Mouse (Mus musculus) ES-E14 (cell line): ENCODE data around the gene Hils1. TPM values are rescaled to one million over a fixed set of nuclear protein-coding genes. Genes with fewer than 3 reads are reported as not detected.
A peak's percentile ranks its signal among the peaks of the same experiment; 100 is the strongest.
"Not testable (repeated sequence)": the region's sequence is repeated elsewhere in the genome, so short reads cannot be mapped to it uniquely, and the experiment has no call there.

ENCODE experiments used
- DNase-seq: peaks from one replicate; pipeline ENCODE4 v3.0.0-alpha.2; 2013; ENCODE audit warnings: low read depth, low spot score
- H3K27ac ChIP-seq: 2 replicates; pipeline ENCODE4 v1.5.1; 2012; ENCODE audit warnings: low read depth, mild to moderate bottlenecking, low read length, moderate library complexity, mixed read lengths; ENCODE audit not compliant: poor library complexity, insufficient read depth, severe bottlenecking
- H3K36me3 ChIP-seq: 2 replicates; pipeline ENCODE4 v1.6.1; 2012; ENCODE audit warnings: mild to moderate bottlenecking, low read length, moderate library complexity, mixed read lengths; ENCODE audit not compliant: control insufficient read depth, poor library complexity, insufficient read depth, severe bottlenecking
- H3K4me1 ChIP-seq, 2 experiments: fragments of 150-350 bp in 1 of 2; sonication (generic) in 1 of 2; 2 replicates each; pipeline ENCODE4 v1.6.1; 2012; ENCODE audit warnings: low read length in 2 of 2, mild to moderate bottlenecking in 1 of 2, mixed read lengths in 1 of 2; ENCODE audit not compliant: control insufficient read depth in 2 of 2, insufficient read depth in 2 of 2, poor library complexity in 1 of 2
- H3K4me3 ChIP-seq, 2 experiments: fragments of 150-350 bp in 1 of 2; sonication (generic) in 1 of 2; 2 replicates each; pipeline ENCODE4 v1.5.1; 2012; ENCODE audit warnings: low read length in 2 of 2, low read depth in 1 of 2, mild to moderate bottlenecking in 1 of 2, mixed read lengths in 1 of 2; ENCODE audit not compliant: insufficient read depth in 1 of 2, poor library complexity in 1 of 2, severe bottlenecking in 1 of 2
- H3K9ac ChIP-seq: 2 replicates; pipeline ENCODE4 v1.6.1; 2012; ENCODE audit warnings: low read depth, mild to moderate bottlenecking, low read length, mixed read lengths; ENCODE audit not compliant: poor library complexity, insufficient read depth, severe bottlenecking
- H3K9me3 ChIP-seq: fragments of 150-350 bp; sonication (generic); 2 replicates; pipeline ENCODE4 v1.6.1; 2012; ENCODE audit warnings: low read depth, mild to moderate bottlenecking, low read length; ENCODE audit not compliant: control insufficient read depth, insufficient read depth
- CHD2 ChIP-seq: IDR thresholded peaks from 2 replicates; pipeline ENCODE4 v1.6.1; 2014; ENCODE audit warnings: mild to moderate bottlenecking, low read depth, low read length, inconsistent platforms
- HCFC1 ChIP-seq: IDR thresholded peaks from 2 replicates; pipeline ENCODE4 v1.6.1; 2012; ENCODE audit warnings: low read length, inconsistent platforms, borderline replicate concordance; ENCODE audit not compliant: insufficient read depth
- MAFK ChIP-seq: IDR thresholded peaks from 2 replicates; pipeline ENCODE4 v1.6.1; 2014; ENCODE audit warnings: mild to moderate bottlenecking, low read depth, low read length, inconsistent platforms; ENCODE audit not compliant: insufficient read depth
- ZC3H11A ChIP-seq: IDR thresholded peaks from 2 replicates; pipeline ENCODE4 v1.6.1; 2012; ENCODE audit warnings: low read depth, mild to moderate bottlenecking, inconsistent platforms, low read length, borderline replicate concordance
- ZNF384 ChIP-seq: IDR thresholded peaks from 2 replicates; pipeline ENCODE4 v1.6.1; 2012; ENCODE audit warnings: low read depth, low read length, inconsistent platforms
- in situ Hi-C, 2 experiments: fragments of 600-800 bp; cut with MboI; formaldehyde crosslinking; loops; one replicate each; pipeline ENCODE4 v1.15.1; 2025; ENCODE audit warnings: low sequenced_read_pairs in 2 of 2, inconsistent platforms in 1 of 2; ENCODE audit not compliant: unreplicated experiment in 2 of 2
- total RNA-seq: library from RNA; depleted of rRNA; stranded (reverse); fragments of 300-350 nt; gene quantifications from 2 replicates; pipeline ENCODE4 v1.2.3, GENCODE M21; 2012

The Hils1 gene
- total RNA-seq, 1 experiment, result not detected

DNA sequence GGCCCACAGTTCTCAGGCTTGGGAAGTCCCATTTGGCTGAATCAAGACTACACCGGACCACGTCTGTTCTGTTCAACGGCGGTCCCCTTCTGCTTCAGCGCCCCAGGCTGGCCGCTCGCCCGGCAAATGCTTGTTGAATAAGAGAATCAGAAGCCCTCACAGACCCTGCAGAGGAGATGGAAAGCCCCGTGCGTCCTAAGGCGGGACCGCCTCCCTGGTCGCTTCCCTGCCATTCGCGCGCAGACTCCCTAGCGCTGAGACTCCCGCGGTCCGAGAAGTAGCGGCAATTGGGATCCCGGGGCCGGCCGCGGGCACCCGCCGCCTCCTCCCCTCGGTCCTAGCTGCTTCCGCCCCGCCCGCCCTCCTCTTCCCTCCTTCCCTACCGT, 42.2 kb downstream of the Hils1 start, which contains the start of gene Samd14:
Gene Samd14, plus strand, starts transcription at position 251 of the 386 bp plus-strand sequence.
- Histone ChIP-seq H3K4me1 (peaks cover 2 to 10% of the 10 kb centered on the region in 2 experiments; a peak in 2 of 4 replicates), H3K27ac (no peak within 1 kb of the TSS), H3K9me3 (no peaks in the 10 kb centered on the region), H3K4me3 (peak within 1 kb of the TSS; percentile 61 to 64), H3K9ac (peak within 1 kb of the TSS; percentile 47), H3K36me3 (peaks cover 6% of the 10 kb centered on the region; the same call in 1 of the 2 replicates)
- no peak for TF ChIP-seq CHD2
- TF ChIP-seq ZC3H11A, result no peak
- no peak for TF ChIP-seq MAFK
- no peak for TF ChIP-seq ZNF384
- no peak for TF ChIP-seq HCFC1
- in situ Hi-C loops, result no loop called here
- no peak for DNase-seq

DNA sequence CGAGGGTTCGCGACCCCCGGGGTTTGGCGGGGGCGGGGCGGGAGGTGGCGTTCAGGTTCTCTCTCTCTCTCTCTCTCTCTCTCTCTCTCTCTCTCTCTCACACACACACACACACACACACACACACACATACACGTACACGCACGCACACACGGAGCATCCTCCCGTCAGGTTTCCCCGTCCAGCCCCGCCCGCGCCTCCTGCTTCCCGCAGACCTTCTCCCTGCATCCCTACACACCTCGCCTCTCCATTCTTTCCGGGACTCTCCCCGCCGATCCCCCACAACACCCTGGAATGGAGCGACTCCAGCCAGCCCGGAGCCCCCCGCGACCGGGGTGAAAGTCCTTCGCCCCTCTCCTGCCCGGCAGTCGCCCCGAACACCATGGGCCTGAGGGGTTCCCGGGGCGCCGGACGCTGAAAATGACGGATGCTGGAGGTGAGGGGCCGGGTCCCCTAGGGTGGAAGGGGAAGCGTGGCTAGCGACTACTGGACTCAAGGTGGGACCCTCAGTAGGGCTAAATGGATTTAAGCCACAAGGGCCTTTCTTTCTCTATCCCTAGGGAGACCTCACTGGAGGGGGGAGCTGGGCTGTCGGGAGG, 42.8 kb downstream of the Hils1 start:
- H3K9ac ChIP-seq, result no peak overlapping the region
- TF ChIP-seq ZNF384, result no peak
- no peak for TF ChIP-seq MAFK
- no peak for TF ChIP-seq ZC3H11A
- TF ChIP-seq CHD2, result no peak
- TF ChIP-seq HCFC1, result no peak
- in situ Hi-C loops, result no loop called here
- H3K4me3 ChIP-seq, result peak overlapping the region; percentile 61 to 64
- peaks cover 2 to 10% of the 10 kb centered on the region in 2 experiments; a peak in 2 of 4 replicates for H3K4me1 ChIP-seq
- no peaks in the 10 kb centered on the region for H3K9me3 ChIP-seq
- DNase-seq, result no peak
- H3K36me3 ChIP-seq, result peaks cover 3% of the 10 kb centered on the region; the same call in 1 of the 2 replicates
- H3K27ac ChIP-seq, result no peak overlapping the region

GRCm38 (mm10) chr11:95010841-95011403, 43.5 kb downstream of the Hils1 start:
- H3K9ac ChIP-seq, H3K4me3 ChIP-seq, H3K9me3 ChIP-seq, H3K4me1 ChIP-seq, in situ Hi-C loops, DNase-seq, H3K36me3 ChIP-seq, H3K27ac ChIP-seq: not testable (repeated sequence)

DNA sequence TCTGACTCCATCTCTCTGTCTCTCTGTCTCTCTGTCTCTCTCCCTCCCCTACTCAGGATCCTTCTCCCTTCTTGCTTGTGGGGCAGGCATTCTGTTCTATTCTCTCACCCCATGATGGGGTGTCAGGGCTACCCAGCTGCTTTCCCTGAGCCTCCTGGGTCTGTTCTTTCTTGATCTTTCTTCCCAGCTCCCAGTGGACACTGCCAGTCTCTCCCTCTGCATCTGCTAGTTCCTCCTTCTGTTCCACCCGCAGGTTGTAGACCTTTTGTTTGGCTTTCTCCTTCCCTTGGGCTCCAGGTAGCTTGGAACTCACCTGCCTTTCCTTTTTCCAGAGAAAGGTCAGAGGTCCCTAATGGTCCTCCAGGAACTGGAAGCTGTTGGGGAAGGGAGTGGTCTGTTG, 44.0 kb downstream of the Hils1 start:
- no peak for TF ChIP-seq CHD2
- no peak for TF ChIP-seq ZC3H11A
- TF ChIP-seq MAFK, result no peak
- TF ChIP-seq ZNF384, result no peak
- TF ChIP-seq HCFC1, result no peak
- Histone ChIP-seq H3K9me3 (no peaks in the 10 kb centered on the region), H3K27ac (no peak overlapping the region), H3K9ac (no peak overlapping the region), H3K36me3 (no peaks in the 10 kb centered on the region), H3K4me3 (no peak overlapping the region), H3K4me1 (peaks cover 2 to 6% of the 10 kb centered on the region in 2 experiments; a peak in 2 of 4 replicates)
- no peak for DNase-seq
- in situ Hi-C loops, result no loop called here

DNA sequence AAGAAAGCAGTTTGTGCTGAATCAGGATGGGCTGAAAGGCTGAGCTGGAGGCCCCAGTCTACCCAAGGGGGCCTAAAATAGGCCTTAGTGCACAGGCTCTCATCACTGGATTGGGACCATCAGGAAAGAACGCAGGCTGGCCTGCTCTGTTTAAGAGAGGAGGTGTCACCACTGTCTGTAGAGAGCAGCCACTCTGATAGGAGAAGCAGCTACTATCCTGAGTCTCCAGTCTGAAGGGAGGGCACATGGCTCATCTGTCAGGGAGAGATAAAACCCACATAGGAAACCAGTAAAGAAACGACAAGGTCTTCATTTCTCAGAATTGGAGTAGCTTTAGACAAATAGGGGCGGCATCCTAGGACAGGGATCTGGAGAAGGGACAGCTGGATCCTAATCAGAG, 44.7 kb downstream of the Hils1 start:
- Histone ChIP-seq H3K27ac (no peak overlapping the region), H3K36me3 (no peaks in the 10 kb centered on the region), H3K4me1 (peaks cover 0 to 2% of the 10 kb centered on the region in 2 experiments; a peak in 2 of 4 replicates), H3K9me3 (no peaks in the 10 kb centered on the region), H3K4me3 (no peak overlapping the region), H3K9ac (no peak overlapping the region)
- in situ Hi-C loops, result no loop called here
- DNase-seq, result no peak
- TF ChIP-seq HCFC1 (no peak), MAFK (no peak), CHD2 (no peak), ZC3H11A (no peak)
